Mouse (Mus musculus) left cerebral cortex, adult 11 months (tissue): ENCODE measurements around the gene Stxbp4.

Experiments used
- DNase-seq: peaks from one replicate; pipeline ENCODE4 v3.0.0; 2022; ENCODE audit warnings: low spot score

Gene Stxbp4

DNA sequence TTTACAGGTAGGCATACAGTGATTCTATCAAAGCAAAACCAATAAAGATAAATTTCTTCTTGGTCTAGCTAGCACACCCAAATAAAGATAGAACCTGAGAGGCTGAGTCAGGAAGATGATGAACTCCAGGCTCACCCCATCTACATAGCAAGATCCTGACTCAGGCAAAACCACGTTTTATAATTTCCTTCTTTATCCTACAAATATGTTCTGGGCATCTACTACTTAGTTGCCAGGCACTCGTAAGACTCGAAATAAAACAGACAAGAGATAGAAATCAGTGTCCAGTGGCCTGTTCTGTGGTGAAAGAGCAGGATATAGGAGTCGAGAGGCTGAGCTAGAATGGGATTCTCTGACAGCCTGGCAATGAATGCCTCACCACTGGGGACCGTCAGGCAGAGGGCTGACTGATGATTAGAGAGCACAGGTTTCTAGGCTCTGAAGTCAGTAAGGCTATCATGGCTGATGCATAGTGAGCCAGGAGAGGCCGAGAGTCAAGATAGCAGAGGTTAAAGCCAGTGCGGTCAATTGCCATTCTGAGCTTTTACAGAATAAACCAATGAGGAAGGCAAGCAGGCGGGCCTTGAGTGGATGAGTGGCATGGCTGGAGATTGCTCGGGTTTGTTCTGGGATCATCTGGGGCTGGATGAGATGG lies 12.5 kb upstream of the Stxbp4 start:
- DNase-seq, result no peak

- no peak for DNase-seq
Observed at GRCm38 (mm10) chr11:90649777-90650176, 11.9 kb upstream of the Stxbp4 start.

GRCm38 (mm10) chr11:90638312-90638830 lies 487 bp upstream of the Stxbp4 start:
- peak; percentile 19 for DNase-seq

GRCm38 (mm10) chr11:90634661-90635060 lies 3.2 kb downstream of the Stxbp4 start:
- DNase-seq, result no peak

- DNase-seq, result no peak
Observed at GRCm38 (mm10) chr11:90632480-90632879, 5.4 kb downstream of the Stxbp4 start.

DNA sequence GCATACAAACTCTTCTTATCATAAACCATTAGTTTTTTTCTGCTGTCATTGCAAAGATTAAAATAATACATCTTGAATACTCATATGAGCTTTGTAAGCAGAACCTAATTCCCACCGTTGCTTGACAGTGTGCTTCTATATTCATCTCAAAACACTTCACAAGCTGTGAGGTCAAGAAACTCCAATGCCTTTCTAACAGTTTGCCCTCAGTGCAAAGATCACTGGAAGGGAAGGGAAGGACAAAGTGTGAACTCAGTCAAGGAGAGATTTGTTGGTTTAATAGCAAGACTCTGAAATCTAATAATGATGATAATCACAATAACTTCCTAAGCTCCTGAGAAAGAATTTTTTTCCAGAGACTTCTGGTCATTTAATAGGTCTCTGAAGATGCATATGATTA lies 10.1 kb downstream of the Stxbp4 start:
- DNase-seq, result no peak

DNA sequence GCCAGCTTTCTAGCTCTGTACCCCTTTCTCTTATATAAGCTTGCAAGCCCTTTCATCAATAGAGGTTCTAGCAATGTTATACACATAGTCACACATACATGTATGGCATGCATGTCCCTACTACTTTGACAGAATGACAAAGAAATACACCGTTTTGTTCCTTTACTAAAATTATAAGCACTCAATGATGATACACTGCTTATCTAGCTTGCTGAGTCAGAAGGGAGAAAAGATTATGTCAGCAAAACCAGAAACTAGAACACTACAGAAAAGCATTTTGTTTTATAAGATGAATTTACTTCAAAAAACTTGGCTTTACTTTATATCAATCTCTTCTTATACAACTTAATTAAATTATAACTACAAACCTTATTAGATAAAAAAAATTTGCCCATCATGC lies 12.7 kb downstream of the Stxbp4 start:
- no peak for DNase-seq

GRCm38 (mm10) chr11:90623477-90623876 lies 14.4 kb downstream of the Stxbp4 start:
- no peak for DNase-seq

DNA sequence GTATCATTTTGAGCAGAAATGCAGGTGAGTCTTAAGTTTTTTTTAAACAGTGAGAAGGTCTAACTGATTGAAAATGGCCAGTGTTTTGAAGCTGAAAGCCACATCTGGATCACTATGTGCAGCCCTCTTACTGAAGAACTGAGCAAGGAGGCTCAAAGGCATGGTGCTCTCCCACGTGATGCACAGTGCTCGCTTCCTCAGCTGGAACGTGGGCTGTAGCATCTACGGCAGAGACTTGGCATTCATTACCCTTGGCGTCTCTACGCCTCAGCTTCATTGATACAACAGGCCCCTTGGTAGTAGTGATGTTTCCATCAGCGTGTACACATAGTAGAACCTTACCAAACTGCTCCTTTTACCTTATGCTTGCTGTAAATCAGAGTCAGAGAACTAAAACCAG lies 15.4 kb downstream of the Stxbp4 start:
- no peak for DNase-seq

DNA sequence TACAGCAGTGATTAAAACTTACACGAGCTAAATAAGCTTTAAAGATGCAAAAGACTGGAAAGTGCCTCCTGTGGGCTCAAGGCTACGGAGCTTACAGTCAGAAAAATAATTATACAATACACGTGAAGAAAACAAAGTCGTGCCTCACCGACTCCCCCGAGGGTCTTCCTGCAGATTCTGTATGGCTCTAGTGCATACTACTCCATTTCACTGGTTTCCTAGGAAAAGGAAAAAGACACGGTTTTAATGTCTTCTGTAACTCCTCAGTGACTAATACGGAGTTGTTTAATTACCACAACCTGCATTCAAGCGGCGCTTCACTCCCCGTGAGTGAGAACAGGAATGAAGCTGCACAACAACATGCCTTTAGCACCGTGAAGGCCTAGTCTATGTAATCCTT lies 15.8 kb downstream of the Stxbp4 start:
- no peak for DNase-seq

DNA sequence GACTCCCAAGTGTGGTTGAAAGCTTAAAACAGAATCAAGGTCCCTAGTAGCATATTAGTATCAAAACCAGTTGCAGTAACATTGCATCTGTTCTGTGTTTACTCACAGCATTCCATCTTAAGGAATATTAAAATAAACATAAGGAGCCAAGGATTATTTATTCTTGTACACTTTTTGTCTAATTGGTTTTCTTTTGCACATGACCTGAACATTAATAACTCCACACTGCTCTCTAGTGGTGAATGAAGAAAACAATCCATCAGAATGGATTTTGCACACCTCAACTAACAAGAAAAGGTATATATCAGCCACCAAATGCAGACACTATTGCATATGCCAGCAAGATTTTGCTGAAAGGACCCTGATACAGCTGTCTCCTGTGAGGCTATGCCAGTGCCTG lies 21.5 kb downstream of the Stxbp4 start:
- no peak for DNase-seq

GRCm38 (mm10) chr11:90614743-90615142 lies 23.1 kb downstream of the Stxbp4 start:
- DNase-seq, result no peak

DNA sequence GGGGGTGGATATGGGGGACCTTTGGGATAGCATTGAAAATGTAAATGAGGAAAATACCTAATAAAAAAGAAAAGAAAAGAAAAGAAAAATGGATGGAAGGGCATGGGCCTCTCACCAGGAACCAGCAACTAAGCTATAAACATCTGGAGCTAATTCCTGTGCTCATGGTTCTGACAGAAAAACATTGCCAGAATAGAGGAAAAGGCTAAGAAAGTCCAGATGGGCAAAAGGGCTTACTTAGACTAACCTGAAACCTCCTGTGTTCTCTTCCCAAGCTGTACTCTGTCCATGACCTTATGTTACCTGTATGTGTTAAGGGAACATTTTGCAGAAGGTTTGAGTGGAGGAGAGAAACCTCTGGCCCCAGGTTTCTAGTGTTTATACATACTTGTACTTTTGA lies 25.8 kb downstream of the Stxbp4 start:
- no peak for DNase-seq

- no peak for DNase-seq
Observed at GRCm38 (mm10) chr11:90603066-90603465, 34.8 kb downstream of the Stxbp4 start.

GRCm38 (mm10) chr11:90595826-90596225 lies 42.1 kb downstream of the Stxbp4 start:
- DNase-seq, result no peak

- no peak for DNase-seq
Observed at GRCm38 (mm10) chr11:90590996-90591395, 46.9 kb downstream of the Stxbp4 start.

DNA sequence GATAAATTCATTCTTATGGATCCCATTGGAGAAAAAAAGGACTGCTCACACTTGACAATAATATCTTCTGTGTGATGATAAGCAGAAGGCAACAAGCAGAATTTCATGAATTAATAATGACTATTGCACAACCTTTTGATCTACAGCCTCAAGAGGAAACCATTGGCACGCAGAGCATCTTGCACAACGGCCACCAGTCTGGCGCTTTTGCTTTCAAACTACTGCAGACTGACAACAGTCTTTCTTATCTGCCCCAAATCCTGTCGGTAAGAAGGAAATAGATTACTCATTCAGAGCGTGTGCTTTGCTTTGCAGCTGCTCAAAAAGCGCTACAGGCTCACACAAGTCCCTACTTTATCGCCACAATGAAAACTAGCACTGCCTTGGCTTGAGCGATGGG lies 51.7 kb downstream of the Stxbp4 start:
- DNase-seq, result no peak

- no peak for DNase-seq
Observed at GRCm38 (mm10) chr11:90585754-90586153, 52.1 kb downstream of the Stxbp4 start.

DNA sequence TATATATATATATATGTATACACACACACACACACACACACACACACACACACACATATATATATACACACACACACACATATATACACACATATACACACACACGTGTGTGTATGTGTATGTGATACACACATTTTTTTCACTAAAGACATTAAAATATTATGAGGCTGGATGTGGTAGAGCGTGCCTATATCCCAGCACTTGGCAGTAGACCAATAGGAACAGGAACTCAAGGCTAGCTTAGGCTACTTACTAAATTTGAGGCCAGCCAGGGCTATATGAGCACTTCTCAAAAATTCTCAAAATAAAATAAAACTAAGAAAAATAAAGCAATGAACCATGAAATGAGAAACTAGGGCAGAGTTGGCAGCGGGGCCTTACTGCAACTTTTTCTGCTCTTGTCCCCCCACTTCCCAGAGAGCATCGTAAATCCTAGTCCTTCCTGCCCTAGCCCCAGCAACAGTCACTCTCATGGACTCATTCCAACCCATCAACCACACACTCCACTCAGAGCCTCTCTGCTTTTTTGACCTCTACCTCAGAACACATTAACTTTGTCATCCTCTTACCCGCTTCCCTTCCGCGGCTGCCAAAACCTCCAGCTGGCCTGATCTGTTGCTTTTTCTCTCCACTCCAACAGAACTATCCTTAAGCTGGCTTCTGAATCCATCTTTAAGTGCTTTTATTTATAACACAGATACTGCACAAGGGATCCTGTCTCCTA lies 60.7 kb downstream of the Stxbp4 start:
- DNase-seq, result no peak

DNA sequence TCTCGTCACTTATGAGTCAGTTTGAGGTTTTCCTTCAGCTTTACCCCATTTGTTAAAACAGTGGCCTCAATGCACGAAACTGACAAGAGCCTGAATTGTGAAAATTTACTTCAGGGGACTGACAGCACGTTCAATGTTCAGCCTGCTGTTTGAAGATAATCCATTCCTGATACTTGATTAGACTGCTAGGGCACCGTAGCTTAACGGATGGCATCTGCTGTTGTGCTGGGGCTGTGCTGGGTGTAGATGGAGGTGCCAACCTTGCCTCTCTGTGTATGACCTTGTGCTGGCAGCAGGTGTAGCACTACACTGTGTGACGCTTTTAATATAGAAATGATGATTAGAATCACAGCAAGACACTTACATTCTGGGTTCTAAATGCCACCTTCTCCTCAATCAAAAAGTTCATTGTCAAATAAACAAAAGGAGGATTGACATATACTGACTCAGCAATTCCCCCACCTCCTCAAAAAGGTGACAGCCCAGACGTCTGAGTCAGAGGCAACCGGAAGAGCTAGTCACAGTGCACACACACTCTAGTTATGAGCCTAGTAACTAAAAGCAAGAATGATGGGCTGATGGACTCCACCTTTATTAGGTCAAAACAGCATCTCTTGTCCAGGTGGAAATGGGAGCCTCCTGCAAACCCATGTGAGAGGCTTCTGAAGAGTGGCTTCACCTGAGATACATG lies 61.5 kb downstream of the Stxbp4 start:
- no peak for DNase-seq

GRCm38 (mm10) chr11:90575491-90576048 lies 62.3 kb downstream of the Stxbp4 start:
- no peak for DNase-seq

DNA sequence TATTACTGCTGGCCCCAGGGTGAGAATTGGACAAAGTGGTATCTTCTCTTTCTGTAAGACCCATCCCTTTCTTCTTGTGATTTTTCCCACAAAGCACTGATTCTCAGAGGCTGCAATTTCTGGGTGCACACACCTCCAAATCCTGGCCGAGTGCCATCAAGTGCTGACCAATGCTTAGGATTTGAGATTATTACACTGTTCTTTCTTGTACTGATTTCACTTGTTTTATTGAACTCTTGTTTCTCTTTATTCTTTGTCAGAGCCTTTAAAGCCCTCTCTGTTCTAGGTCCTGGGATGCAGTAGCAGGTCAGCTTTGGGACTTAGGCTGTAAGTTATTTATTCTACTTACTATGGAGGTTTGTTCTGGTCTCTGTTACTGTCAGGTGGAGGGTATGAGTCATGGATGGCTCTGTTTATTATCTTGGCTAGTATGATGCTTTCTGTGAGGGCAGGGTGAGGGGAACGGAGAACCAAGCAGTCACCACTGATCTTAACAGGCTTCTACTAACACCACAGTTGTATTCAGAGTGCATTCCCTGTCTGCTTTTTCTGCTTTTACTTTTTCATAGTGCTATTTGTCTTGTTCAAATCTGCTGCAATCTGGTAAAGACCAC lies 67.1 kb downstream of the Stxbp4 start:
- no peak for DNase-seq
